Mouse (Mus musculus): Measurements from ENCODE around the gene Slmap.

The Slmap gene

GRCm38 (mm10) chr14:26467974-26468373, 66.8 kb downstream of the Slmap start:
- DNase-seq = no peak

- DNase-seq = no peak
Observed at GRCm38 (mm10) chr14:26466544-26467125, 68.1 kb downstream of the Slmap start.

- no peak for DNase-seq
Observed at GRCm38 (mm10) chr14:26465898-26466297, 68.8 kb downstream of the Slmap start.

GRCm38 (mm10) chr14:26459516-26459915, 75.2 kb downstream of the Slmap start:
- no peak for DNase-seq

GRCm38 (mm10) chr14:26454851-26455250, 79.9 kb downstream of the Slmap start:
- DNase-seq = no peak

- DNase-seq = no peak
Observed at GRCm38 (mm10) chr14:26450036-26450800, 84.5 kb downstream of the Slmap start.

- DNase-seq = no peak
Observed at GRCm38 (mm10) chr14:26448581-26448980, 86.2 kb downstream of the Slmap start.

GRCm38 (mm10) chr14:26447223-26447622, 87.5 kb downstream of the Slmap start:
- no peak for DNase-seq

- DNase-seq = no peak
Observed at GRCm38 (mm10) chr14:26446538-26446937, 88.2 kb downstream of the Slmap start.

- no peak for DNase-seq
Observed at GRCm38 (mm10) chr14:26442534-26442933, 92.2 kb downstream of the Slmap start.

- DNase-seq = no peak
Observed at GRCm38 (mm10) chr14:26441041-26441812, 93.5 kb downstream of the Slmap start.

GRCm38 (mm10) chr14:26439996-26440395, 94.7 kb downstream of the Slmap start:
- DNase-seq = no peak

- no peak for DNase-seq
Observed at GRCm38 (mm10) chr14:26437771-26438170, 97.0 kb downstream of the Slmap start.

- no peak for DNase-seq
Observed at GRCm38 (mm10) chr14:26436304-26436703, 98.4 kb downstream of the Slmap start.

- DNase-seq = no peak
Observed at GRCm38 (mm10) chr14:26432320-26432719, 102.4 kb downstream of the Slmap start.

GRCm38 (mm10) chr14:26431919-26432318, 102.8 kb downstream of the Slmap start:
- DNase-seq = no peak

GRCm38 (mm10) chr14:26420231-26420630, 114.5 kb downstream of the Slmap start:
- no peak for DNase-seq

- DNase-seq = no peak
Observed at GRCm38 (mm10) chr14:26417956-26418355, 116.8 kb downstream of the Slmap start.

GRCm38 (mm10) chr14:26417088-26417487, 117.6 kb downstream of the Slmap start:
- no peak for DNase-seq

GRCm38 (mm10) chr14:26413581-26413980, 121.2 kb downstream of the Slmap start:
- DNase-seq = no peak

GRCm38 (mm10) chr14:26406746-26407145, 128.0 kb downstream of the Slmap start:
- DNase-seq = no peak

GRCm38 (mm10) chr14:26398508-26399160, 136.1 kb downstream of the Slmap start:
- no peak for DNase-seq

- DNase-seq = no peak
Observed at GRCm38 (mm10) chr14:26391866-26392265, 142.9 kb downstream of the Slmap start.
